Mouse (Mus musculus) limb, embryonic 15.5 days (tissue): ENCODE results near the gene Pdia5. TPM values are rescaled to one million over a fixed set of nuclear protein-coding genes. Genes with fewer than 3 reads are reported as not detected.

Experiments
- ATAC-seq: fragments of 200-750 bp; cut with Nextera tagmentation; 2 replicates; pipeline ENCODE4 v1.8.0; 2017; ENCODE audit warnings: low read depth, moderate TSS enrichment; ENCODE audit not compliant: insufficient number of reproducible peaks, low FRiP score, low TSS enrichment
- H3K27ac ChIP-seq: fragments of 300-500 bp; sonication (generic); 2 replicates; pipeline ENCODE4 v1.5.1; 2015; ENCODE audit warnings: moderate library complexity, mild to moderate bottlenecking, inconsistent platforms
- H3K27me3 ChIP-seq: fragments of 300-500 bp; sonication (generic); 2 replicates; pipeline ENCODE4 v1.6.1; 2015; ENCODE audit warnings: inconsistent platforms
- H3K36me3 ChIP-seq: fragments of 300-500 bp; sonication (generic); 2 replicates; pipeline ENCODE4 v1.6.1; 2015; ENCODE audit warnings: inconsistent platforms
- H3K4me1 ChIP-seq: fragments of 300-500 bp; sonication (generic); 2 replicates; pipeline ENCODE4 v1.6.1; 2015; ENCODE audit warnings: inconsistent platforms
- H3K4me2 ChIP-seq: fragments of 300-500 bp; sonication (generic); 2 replicates; pipeline ENCODE4 v1.6.1; 2015; ENCODE audit warnings: mild to moderate bottlenecking, inconsistent platforms
- H3K4me3 ChIP-seq: fragments of 300-500 bp; sonication (generic); 2 replicates; pipeline ENCODE4 v1.5.1; 2015; ENCODE audit warnings: mild to moderate bottlenecking, inconsistent platforms
- H3K9ac ChIP-seq: fragments of 300-500 bp; sonication (generic); 2 replicates; pipeline ENCODE4 v1.6.1; 2015; ENCODE audit warnings: inconsistent platforms
- H3K9me3 ChIP-seq: fragments of 300-500 bp; sonication (generic); 2 replicates; pipeline ENCODE4 v1.6.1; 2016; ENCODE audit warnings: inconsistent platforms
- WGBS: fragments of 180-500 bp; shearing (Covaris S2); methylation state at CpG from one replicate; pipeline ENCODE4 v1.1.7; 2015; 5-methylcytosine and 5-hydroxymethylcytosine counted together
- polyA plus RNA-seq: library from polyadenylated mRNA; unstranded; fragments of >200 nt; fragmentation: Nextera tagmentation; extraction: Ambion mirVana; gene quantifications from 2 replicates; pipeline ENCODE4 v1.2.1, GENCODE M21; 2015

The Pdia5 gene
- polyA plus RNA-seq, 1 experiment from 2014 or later: 57.2 TPM

GRCm38 (mm10) chr16:35477273-35477672 lies 13.4 kb downstream of the Pdia5 start:
- Histone ChIP-seq H3K4me3 (no peak overlapping the region), H3K27me3 (no peaks in the 10 kb centered on the region), H3K36me3 (no peaks in the 10 kb centered on the region; the same call in 1 of the 2 replicates), H3K4me1 (peaks cover 10% of the 10 kb centered on the region; the same call in 1 of the 2 replicates), H3K9ac (no peak overlapping the region), H3K9me3 (no peaks in the 10 kb centered on the region), H3K27ac (no peak overlapping the region), H3K4me2 (no peak overlapping the region)
- WGBS: 36% methylated on average over 1 of the region's 1 CpGs
- ATAC-seq: no peak

- no peak overlapping the region for H3K4me2 ChIP-seq
- peaks cover 14% of the 10 kb centered on the region for H3K4me1 ChIP-seq
- WGBS: 90% methylated on average over 14 of the region's 14 CpGs
- H3K9me3 ChIP-seq: no peaks in the 10 kb centered on the region
- H3K4me3 ChIP-seq: no peak overlapping the region
- H3K27ac ChIP-seq: no peak overlapping the region
- no peak overlapping the region for H3K9ac ChIP-seq
- no peaks in the 10 kb centered on the region for H3K36me3 ChIP-seq
- ATAC-seq: no peak
- H3K27me3 ChIP-seq: no peaks in the 10 kb centered on the region
Measured at GRCm38 (mm10) chr16:35472569-35473275, 18.0 kb downstream of the Pdia5 start.

GRCm38 (mm10) chr16:35471841-35472568 lies 18.7 kb downstream of the Pdia5 start:
- WGBS: 85% methylated on average over 17 of the region's 17 CpGs
- peaks cover 14% of the 10 kb centered on the region for H3K4me1 ChIP-seq
- no peak overlapping the region for H3K27ac ChIP-seq
- no peak for ATAC-seq
- no peak overlapping the region for H3K4me3 ChIP-seq
- H3K4me2 ChIP-seq: no peak overlapping the region
- H3K9me3 ChIP-seq: no peaks in the 10 kb centered on the region
- H3K27me3 ChIP-seq: no peaks in the 10 kb centered on the region
- no peaks in the 10 kb centered on the region for H3K36me3 ChIP-seq
- H3K9ac ChIP-seq: no peak overlapping the region

GRCm38 (mm10) chr16:35470983-35471382 lies 19.7 kb downstream of the Pdia5 start:
- ATAC-seq: no peak
- 80% methylated on average over 8 of the region's 8 CpGs for WGBS
- no peak overlapping the region for H3K27ac ChIP-seq

GRCm38 (mm10) chr16:35470096-35470495 lies 20.6 kb downstream of the Pdia5 start:
- no peak overlapping the region for H3K27ac ChIP-seq
- H3K9me3 ChIP-seq: no peaks in the 10 kb centered on the region
- H3K4me3 ChIP-seq: no peak overlapping the region
- H3K4me1 ChIP-seq: peaks cover 14% of the 10 kb centered on the region
- 0 out of 2 replicates have a peak, but pooled peaks cover 5% of the 10 kb centered on the region for H3K36me3 ChIP-seq
- no peak overlapping the region for H3K9ac ChIP-seq
- no peaks in the 10 kb centered on the region for H3K27me3 ChIP-seq
- H3K4me2 ChIP-seq: no peak overlapping the region
- ATAC-seq: no peak
- WGBS: 65% methylated on average over 8 of the region's 8 CpGs

More at GRCm38 (mm10) chr16:35470983-35471382, 19.7 kb downstream of the Pdia5 start:
- Histone ChIP-seq H3K36me3 (no peaks in the 10 kb centered on the region), H3K4me3 (no peak overlapping the region), H3K4me1 (peaks cover 14% of the 10 kb centered on the region), H3K27me3 (no peaks in the 10 kb centered on the region), H3K9me3 (no peaks in the 10 kb centered on the region), H3K9ac (no peak overlapping the region), H3K4me2 (no peak overlapping the region)

- no peak for ATAC-seq
- no peak overlapping the region for H3K27ac ChIP-seq
- 88% methylated on average over 6 of the region's 6 CpGs for WGBS
- no peaks in the 10 kb centered on the region for H3K9me3 ChIP-seq
- H3K9ac ChIP-seq: no peak overlapping the region
- H3K27me3 ChIP-seq: no peaks in the 10 kb centered on the region
- peaks cover 6% of the 10 kb centered on the region for H3K4me1 ChIP-seq
- H3K4me2 ChIP-seq: no peak overlapping the region
- no peak overlapping the region for H3K4me3 ChIP-seq
- peaks cover 12% of the 10 kb centered on the region; the same call in 1 of the 2 replicates for H3K36me3 ChIP-seq
Measured at GRCm38 (mm10) chr16:35469016-35469415, 21.7 kb downstream of the Pdia5 start.

- no peak overlapping the region for H3K9ac ChIP-seq
- H3K4me3 ChIP-seq: no peak overlapping the region
- 83% methylated on average over 2 of the region's 2 CpGs for WGBS
Measured at GRCm38 (mm10) chr16:35467044-35467443, 23.6 kb downstream of the Pdia5 start.

GRCm38 (mm10) chr16:35465808-35466351 lies 24.8 kb downstream of the Pdia5 start:
- no peak overlapping the region for H3K27ac ChIP-seq
- peaks cover 23% of the 10 kb centered on the region for H3K36me3 ChIP-seq
- no peak overlapping the region for H3K4me2 ChIP-seq
- 82% methylated on average over 4 of the region's 4 CpGs for WGBS
- no peak for ATAC-seq
- no peak overlapping the region for H3K4me3 ChIP-seq
- H3K4me1 ChIP-seq: peaks cover 5% of the 10 kb centered on the region
- no peaks in the 10 kb centered on the region for H3K9me3 ChIP-seq
- H3K27me3 ChIP-seq: no peaks in the 10 kb centered on the region
- H3K9ac ChIP-seq: no peak overlapping the region

More at GRCm38 (mm10) chr16:35467044-35467443, 23.6 kb downstream of the Pdia5 start:
- Histone ChIP-seq H3K9me3 (no peaks in the 10 kb centered on the region), H3K27me3 (no peaks in the 10 kb centered on the region), H3K4me2 (no peak overlapping the region), H3K27ac (no peak overlapping the region), H3K4me1 (peaks cover 6% of the 10 kb centered on the region), H3K36me3 (peaks cover 19% of the 10 kb centered on the region; the same call in 1 of the 2 replicates)
- no peak for ATAC-seq

GRCm38 (mm10) chr16:35464686-35465308 lies 25.9 kb downstream of the Pdia5 start:
- H3K4me1 ChIP-seq: no peaks in the 10 kb centered on the region
- H3K4me2 ChIP-seq: no peak overlapping the region
- ATAC-seq: no peak
- no peaks in the 10 kb centered on the region for H3K9me3 ChIP-seq
- H3K4me3 ChIP-seq: no peak overlapping the region
- H3K9ac ChIP-seq: no peak overlapping the region
- H3K36me3 ChIP-seq: peaks cover 24% of the 10 kb centered on the region
- 86% methylated on average over 12 of the region's 12 CpGs for WGBS
- no peaks in the 10 kb centered on the region for H3K27me3 ChIP-seq
- H3K27ac ChIP-seq: no peak overlapping the region

- WGBS: 88% methylated on average over 10 of the region's 10 CpGs
- H3K27me3 ChIP-seq: no peaks in the 10 kb centered on the region
- ATAC-seq: no peak
- peaks cover 26% of the 10 kb centered on the region for H3K36me3 ChIP-seq
- H3K9ac ChIP-seq: no peak overlapping the region
- no peak overlapping the region for H3K4me2 ChIP-seq
- no peaks in the 10 kb centered on the region for H3K4me1 ChIP-seq
- no peaks in the 10 kb centered on the region for H3K9me3 ChIP-seq
- H3K4me3 ChIP-seq: no peak overlapping the region
- H3K27ac ChIP-seq: no peak overlapping the region
Measured at GRCm38 (mm10) chr16:35463708-35464107, 27.0 kb downstream of the Pdia5 start.

GRCm38 (mm10) chr16:35462955-35463354 lies 27.7 kb downstream of the Pdia5 start:
- H3K27me3 ChIP-seq: no peaks in the 10 kb centered on the region
- H3K4me1 ChIP-seq: no peaks in the 10 kb centered on the region
- 85% methylated on average over 7 of the region's 7 CpGs for WGBS
- no peak overlapping the region for H3K9ac ChIP-seq
- no peaks in the 10 kb centered on the region for H3K9me3 ChIP-seq
- no peak for ATAC-seq
- peaks cover 26% of the 10 kb centered on the region for H3K36me3 ChIP-seq
- H3K4me2 ChIP-seq: no peak overlapping the region
- H3K4me3 ChIP-seq: no peak overlapping the region
- no peak overlapping the region for H3K27ac ChIP-seq
